Mouse (Mus musculus) mature B cell (primary cell): ENCODE data around the gene Mmgt1.

Experiments
- in situ Hi-C: fragments of 300-500 bp; cut with MboI; formaldehyde crosslinking; loops from 2 replicates; pipeline ENCODE4 v1.14.3; 2019

The Mmgt1 gene

DNA sequence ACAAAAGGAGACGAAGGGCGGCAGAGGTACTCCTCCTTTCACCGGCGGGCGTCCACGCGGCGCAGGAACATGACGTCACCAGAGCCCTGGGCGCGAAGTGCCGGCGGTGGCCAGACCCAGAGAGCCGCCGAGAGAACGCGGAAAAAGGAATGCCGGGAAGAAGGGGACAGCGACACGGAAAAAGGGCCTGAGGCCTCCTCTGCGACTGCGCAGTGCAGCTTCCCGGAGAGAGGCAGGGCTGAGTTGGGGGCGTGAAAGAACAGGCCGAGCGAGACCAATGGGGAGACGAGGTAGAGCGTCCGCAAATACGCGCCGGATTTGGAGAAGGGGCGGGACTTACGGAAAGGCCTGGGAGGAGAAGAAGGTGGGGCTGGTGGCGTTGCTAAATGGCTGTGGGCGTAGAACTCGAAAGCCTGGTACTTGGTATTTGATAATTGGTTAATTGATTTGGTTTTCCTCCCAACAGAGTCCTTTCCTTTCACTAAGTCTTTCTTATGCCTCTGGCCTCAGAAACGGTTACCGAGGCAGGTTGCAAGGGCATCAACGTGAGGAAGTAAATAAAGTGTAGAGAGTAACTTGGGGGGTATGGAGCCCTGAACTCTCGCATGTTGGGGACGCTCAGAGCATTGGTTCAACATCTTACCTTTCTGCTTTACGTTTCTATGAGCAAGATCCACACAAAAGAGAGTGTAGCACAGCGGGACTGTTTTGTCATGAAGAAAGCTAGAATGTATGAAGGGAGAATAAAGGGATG, at the start of gene Mmgt1:
Gene Mmgt1 (minus strand): TSS at position 183 of the 754 bp plus-strand sequence.
- in situ Hi-C loops = no loop called here

- in situ Hi-C loops = no loop called here
Observed at GRCm38 (mm10) chrX:56640066-56640465, 42.2 kb upstream of the Mmgt1 start.

GRCm38 (mm10) chrX:56636185-56636584, 38.3 kb upstream of the Mmgt1 start:
- in situ Hi-C loops = no loop called here

DNA sequence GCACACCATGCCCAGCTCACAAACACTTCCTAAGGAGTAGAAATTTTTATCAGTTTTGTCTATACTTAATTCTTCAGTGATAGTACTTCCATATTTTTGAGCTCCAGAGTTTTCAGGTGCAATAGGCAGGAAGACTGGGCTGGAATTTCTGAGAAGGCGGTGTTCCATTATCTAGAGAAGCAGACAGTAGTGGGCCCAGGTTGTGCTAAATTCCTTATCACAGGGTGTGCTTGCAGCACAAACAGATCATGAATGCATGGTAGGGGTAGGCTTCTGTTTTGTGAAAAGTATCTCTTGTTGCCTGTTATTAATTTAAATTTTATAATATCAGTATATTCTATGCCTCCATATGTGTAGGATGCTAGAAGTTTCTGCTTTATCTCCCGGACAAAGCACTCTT, 17.4 kb upstream of the Mmgt1 start:
- in situ Hi-C loops = no loop called here

GRCm38 (mm10) chrX:56610318-56610694, 12.4 kb upstream of the Mmgt1 start:
- in situ Hi-C loops = no loop called here

DNA sequence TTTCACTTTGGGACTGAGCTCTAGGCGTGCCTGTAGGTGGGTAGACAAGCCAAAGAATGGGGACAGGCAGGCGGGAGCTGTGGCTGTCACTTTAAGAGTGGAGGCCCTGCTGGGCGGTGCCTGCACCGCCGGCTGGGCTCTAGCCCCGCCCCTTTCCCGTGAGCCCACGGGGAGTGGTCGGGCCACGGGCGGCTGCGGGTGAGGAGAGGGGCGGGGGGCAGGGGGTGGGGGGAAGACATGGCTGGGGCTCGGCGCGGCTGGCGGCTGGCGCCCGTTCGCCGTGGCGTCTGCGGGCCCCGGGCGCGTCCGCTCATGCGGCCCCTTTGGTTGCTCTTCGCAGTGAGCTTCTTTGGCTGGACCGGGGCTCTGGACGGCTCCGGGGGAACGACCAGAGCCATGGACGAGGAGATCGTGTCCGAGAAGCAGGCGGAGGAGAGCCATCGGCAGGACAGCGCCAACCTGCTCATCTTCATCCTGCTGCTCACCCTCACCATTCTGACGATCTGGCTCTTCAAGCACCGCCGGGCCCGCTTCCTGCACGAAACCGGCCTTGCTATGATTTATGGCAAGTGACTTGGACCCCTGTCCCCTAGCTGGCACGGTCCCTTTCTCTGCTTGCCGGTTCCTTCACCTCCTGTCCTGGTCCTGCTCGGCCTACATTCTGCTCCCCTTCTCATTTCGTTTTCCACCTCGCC, 11.9 kb upstream of the Mmgt1 start, which contains the start of gene Slc9a6:
Gene Slc9a6 (plus strand): TSS at position 135 of the 695 bp plus-strand sequence.
- in situ Hi-C loops = no loop called here

DNA sequence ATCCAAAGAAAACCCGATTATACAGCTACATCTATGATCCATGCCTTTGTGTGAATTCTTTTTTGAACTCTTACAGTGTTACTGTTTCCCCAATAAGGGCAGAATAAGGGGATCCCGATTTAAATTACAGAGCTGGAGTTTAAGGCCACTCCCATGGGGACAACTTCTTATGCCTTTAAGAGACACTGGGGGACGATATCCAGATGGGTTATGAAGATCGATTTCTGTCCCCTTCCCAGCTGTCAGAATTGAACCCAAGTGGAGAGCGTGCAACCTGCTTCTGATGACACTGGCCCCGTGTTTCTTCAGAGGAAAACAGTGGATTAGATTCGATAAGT, 11.4 kb upstream of the Mmgt1 start:
- in situ Hi-C loops = no loop called here

- in situ Hi-C loops = no loop called here
Observed at GRCm38 (mm10) chrX:56607032-56607710, 9.3 kb upstream of the Mmgt1 start.

- in situ Hi-C loops = no loop called here
Observed at GRCm38 (mm10) chrX:56606536-56606935, 8.7 kb upstream of the Mmgt1 start.

DNA sequence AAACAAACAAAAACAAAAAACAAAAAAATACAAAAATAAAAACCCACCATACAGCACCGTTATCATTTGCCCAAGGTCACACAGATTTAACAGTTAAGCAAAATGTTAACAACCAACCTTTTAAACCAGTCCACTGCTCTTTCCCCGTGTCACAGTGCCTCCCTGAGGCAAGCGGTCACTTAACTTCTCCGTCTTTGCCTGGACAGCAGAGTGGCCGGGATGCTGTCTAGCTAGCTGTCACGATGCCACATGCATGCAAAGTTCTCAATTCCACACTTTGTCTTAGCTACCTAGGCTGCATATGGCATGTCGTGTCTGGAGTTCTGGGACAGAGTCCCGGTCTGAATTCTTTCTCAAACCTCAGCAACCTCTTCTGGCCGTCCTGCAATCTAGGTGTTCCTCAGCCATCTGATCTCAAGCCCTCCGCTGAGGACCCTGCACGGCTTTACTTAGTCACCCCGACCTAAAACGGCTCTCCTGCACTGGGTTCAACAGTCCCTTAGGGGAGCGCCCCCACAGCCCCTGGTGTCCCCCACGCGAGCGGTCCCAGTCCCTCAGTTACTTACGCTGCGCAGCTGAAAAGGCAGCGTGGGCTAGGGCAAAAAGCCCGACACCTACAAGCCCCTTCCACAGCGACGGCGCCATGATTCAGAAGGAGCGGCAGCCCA, 516 bp downstream of the Mmgt1 start:
- in situ Hi-C loops = no loop called here

- in situ Hi-C loops = no loop called here
Observed at GRCm38 (mm10) chrX:56578200-56578599, 19.7 kb downstream of the Mmgt1 start.

DNA sequence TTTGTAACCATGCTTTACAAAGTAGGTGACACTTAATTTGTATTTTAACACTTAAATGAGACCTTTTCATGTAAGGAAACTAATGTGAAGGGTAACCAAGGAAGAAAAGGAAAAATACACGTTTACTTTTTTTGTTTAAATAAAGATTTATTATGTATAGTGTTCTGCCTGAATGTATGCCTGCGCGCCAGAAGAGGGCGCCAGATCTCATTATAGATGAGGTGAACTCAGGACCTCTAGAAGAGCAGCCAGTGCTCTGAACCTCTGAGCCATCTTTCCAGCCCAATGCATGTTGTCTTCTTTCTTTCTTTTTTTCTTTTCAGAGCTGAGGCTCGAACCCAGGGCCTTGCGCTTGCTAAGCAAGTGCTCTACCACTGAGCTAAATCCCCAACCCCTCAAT, 25.4 kb downstream of the Mmgt1 start:
- in situ Hi-C loops = no loop called here

DNA sequence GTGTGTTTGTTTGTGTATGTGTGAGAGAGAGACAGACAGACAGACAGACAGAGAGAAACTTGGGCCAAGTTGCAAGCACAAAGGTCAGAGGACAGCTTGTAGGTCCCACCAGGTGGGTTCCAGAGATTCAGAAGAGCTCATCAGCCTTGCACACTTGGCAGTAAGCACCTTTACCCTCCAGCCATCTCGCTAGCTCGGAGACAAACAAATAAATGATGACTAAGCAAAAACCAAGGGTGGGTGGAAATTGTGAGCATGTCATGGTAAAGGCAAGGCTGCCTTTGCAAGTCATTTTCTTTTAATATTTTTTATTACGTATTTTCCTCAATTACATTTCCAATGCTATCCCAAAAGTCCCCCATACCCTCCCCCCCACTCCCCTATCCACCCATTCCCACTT, 44.3 kb downstream of the Mmgt1 start:
- in situ Hi-C loops = no loop called here

DNA sequence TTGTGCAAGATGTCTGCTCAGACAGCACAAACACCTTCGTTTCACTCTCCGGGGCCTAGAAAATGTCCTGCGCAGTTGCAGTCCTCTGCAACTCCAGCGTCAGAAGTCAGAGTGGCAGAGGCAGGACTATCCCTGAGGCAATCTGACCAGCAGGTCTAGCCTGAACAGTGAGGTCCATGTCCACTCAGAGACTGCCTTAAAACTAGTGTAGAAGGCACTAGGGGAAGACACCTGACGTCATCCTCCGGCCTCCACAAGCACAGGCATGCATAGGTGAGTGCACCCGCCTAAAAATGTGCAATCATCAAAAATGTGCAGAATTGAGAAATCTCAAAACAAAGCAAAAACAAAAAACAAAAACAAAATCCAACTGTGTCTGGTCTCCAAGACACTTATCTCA, 48.4 kb downstream of the Mmgt1 start, which contains the start of gene Gm648:
Gene Gm648 (minus strand): TSS at position 101 of the 400 bp plus-strand sequence.
- in situ Hi-C loops = no loop called here

GRCm38 (mm10) chrX:56537162-56537561, 60.7 kb downstream of the Mmgt1 start:
- in situ Hi-C loops = no loop called here
